Comparison of ENCODE assay signal across 27 mouse cellular contexts in the genomic region with DNA sequence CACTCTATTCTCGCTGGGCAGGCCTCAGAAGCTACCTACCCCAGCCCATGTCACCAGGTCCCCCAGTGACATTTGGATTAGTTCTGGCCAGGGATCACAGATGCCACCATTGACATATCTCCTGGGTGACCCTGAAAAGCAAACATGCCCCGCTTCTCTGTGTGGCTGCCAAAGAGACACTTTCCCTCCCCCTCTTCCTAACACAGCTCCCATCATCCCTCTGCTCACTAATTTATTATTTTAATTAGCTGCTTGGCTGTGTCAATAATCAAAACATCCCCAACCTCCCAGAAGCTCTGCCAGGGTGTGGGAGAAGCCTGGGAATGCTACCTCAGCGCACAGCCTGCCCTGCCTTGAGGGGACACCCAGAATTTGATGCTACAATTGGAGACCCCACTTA. TPM values are rescaled to one million over a fixed set of nuclear protein-coding genes. Genes with fewer than 3 reads are reported as not detected.
DNase-seq lines count a peak whose midpoint lies in the region; ATAC-seq and TF ChIP-seq lines count a peak whose summit lies in the region.
"Had no signal": no experiment of that assay in that cellular context is flagged by ENCODE, and none has a peak within 500 bp of the region (broad histone marks: within the 10 kb centered on the region; RNA-seq: fewer than 3 reads in every experiment).

No protein-coding gene starts in this region.

- peaks cover 13% of the 10 kb centered on the region for H3K36me3 ChIP-seq in hindbrain, embryonic 10.5 days
- no peaks in the 10 kb centered on the region for H3K36me3 ChIP-seq in hindbrain, embryonic 16.5 days (ENCODE audit: control insufficient read depth, insufficient read depth, low read length)
- no peaks in the 10 kb centered on the region for H3K36me3 ChIP-seq in midbrain, embryonic 14.5 days (ENCODE audit: control insufficient read depth, insufficient read depth, low read length)
- no peaks in the 10 kb centered on the region for H3K36me3 ChIP-seq in midbrain, postnatal 0 days (ENCODE audit: insufficient read depth, low read length)
- H3K36me3 ChIP-seq: G1E; heart, embryonic 12.5 days; liver, embryonic 15.5 days; stomach, embryonic 15.5 days had no signal

- peak; percentile 45 for DNase-seq in adrenal gland, adult 2 months
- DNase-seq in adrenal gland, postnatal 25 days: no peak
- no peak for DNase-seq in hindbrain, embryonic 10.5 days (ENCODE audit: low spot score)
- no peak for DNase-seq in midbrain, embryonic 14.5 days
- DNase-seq in midbrain, postnatal 0 days (ENCODE audit: low spot score): no peak
- peak; percentile 57 for DNase-seq in brain, embryonic 14.5 days (ENCODE audit: low read depth)
- DNase-seq in Muller cell, postnatal 12 days (ENCODE audit: inconsistent ontology term): no peak
- DNase-seq: cerebellum, adult 18-20 months; cerebellum, postnatal 14 days; heart, adult 2 months; heart, postnatal 4 days; kidney, adult 9 months; kidney, postnatal 10 days; lung, embryonic 14.5 days; lung, postnatal 14 days; right cerebral cortex, postnatal 25 days had no signal

- no peak overlapping the region for H3K4me3 ChIP-seq in hindbrain, embryonic 10.5 days
- H3K4me3 ChIP-seq in hindbrain, embryonic 16.5 days (ENCODE audit: low read length): no peak overlapping the region
- H3K4me3 ChIP-seq in midbrain, embryonic 14.5 days (replicated peaks; ENCODE audit: low read depth, low read length): no peak overlapping the region
- H3K4me3 ChIP-seq in midbrain, postnatal 0 days (ENCODE audit: low read depth, low read length): no peak overlapping the region
- H3K4me3 ChIP-seq: erythroblast, embryonic 14.5 days; forebrain, embryonic 15.5 days; heart, adult 2 months; heart, embryonic 12.5 days; limb, embryonic 12.5 days; liver, embryonic 15.5 days; stomach, embryonic 15.5 days had no signal

- 71% methylated on average over 3 of the region's 3 CpGs for WGBS in hindbrain, embryonic 10.5 days
- 48% methylated on average over 3 of the region's 3 CpGs for WGBS in hindbrain, embryonic 16.5 days
- 55% methylated on average over 3 of the region's 3 CpGs for WGBS in midbrain, embryonic 14.5 days
- 58% methylated on average over 3 of the region's 3 CpGs for WGBS in midbrain, postnatal 0 days

- peaks cover 11% of the 10 kb centered on the region; the same call in 1 of the 2 replicates for H3K4me1 ChIP-seq in hindbrain, embryonic 10.5 days (replicated peaks)
- no peaks in the 10 kb centered on the region for H3K4me1 ChIP-seq in hindbrain, embryonic 16.5 days (ENCODE audit: control insufficient read depth, insufficient read depth, low read depth, low read length)
- H3K4me1 ChIP-seq in midbrain, embryonic 14.5 days (ENCODE audit: control insufficient read depth, insufficient read depth, low read length): no peaks in the 10 kb centered on the region
- no peaks in the 10 kb centered on the region for H3K4me1 ChIP-seq in midbrain, postnatal 0 days (ENCODE audit: insufficient read depth, low read length)
- H3K4me1 ChIP-seq: limb, embryonic 12.5 days; liver, embryonic 15.5 days; stomach, embryonic 15.5 days had no signal

- peaks cover 8% of the 10 kb centered on the region; the same call in 1 of the 2 replicates for H3K9me3 ChIP-seq in hindbrain, embryonic 10.5 days
- H3K9me3 ChIP-seq in hindbrain, embryonic 16.5 days (ENCODE audit: control insufficient read depth, low read length): no peaks in the 10 kb centered on the region
- no peaks in the 10 kb centered on the region for H3K9me3 ChIP-seq in midbrain, embryonic 14.5 days (ENCODE audit: control insufficient read depth, low read length)
- no peaks in the 10 kb centered on the region for H3K9me3 ChIP-seq in midbrain, postnatal 0 days (ENCODE audit: low read length)
- H3K9me3 ChIP-seq: forebrain, embryonic 15.5 days; heart, embryonic 12.5 days; liver, embryonic 15.5 days; stomach, embryonic 15.5 days had no signal

- no peak for TF ChIP-seq CTCF in midbrain, postnatal 0 days (IDR thresholded peaks at IDR 0.05)
- TF ChIP-seq CTCF in brain, embryonic 14.5 days (IDR thresholded peaks at IDR 0.05; ENCODE audit: borderline replicate concordance, extremely low read depth, insufficient read depth, insufficient read length): no peak

- H3K4me2 ChIP-seq in hindbrain, embryonic 16.5 days (ENCODE audit: low read length): no peak overlapping the region
- H3K4me2 ChIP-seq in midbrain, embryonic 14.5 days (ENCODE audit: low read length): no peak overlapping the region
- no peak overlapping the region for H3K4me2 ChIP-seq in midbrain, postnatal 0 days (ENCODE audit: low read depth, low read length, poor library complexity, severe bottlenecking)
- H3K4me2 ChIP-seq: forebrain, embryonic 15.5 days; heart, embryonic 12.5 days; limb, embryonic 12.5 days; liver, embryonic 15.5 days; lung, embryonic 14.5 days; stomach, embryonic 15.5 days had no signal

- H3K9ac ChIP-seq in hindbrain, embryonic 16.5 days (ENCODE audit: low read depth, low read length): no peak overlapping the region
- H3K9ac ChIP-seq in midbrain, embryonic 14.5 days (replicated peaks; ENCODE audit: low read length): no peak overlapping the region
- H3K9ac ChIP-seq in midbrain, postnatal 0 days (replicated peaks; ENCODE audit: low read length, poor library complexity, severe bottlenecking): no peak overlapping the region
- H3K9ac ChIP-seq: forebrain, embryonic 15.5 days; heart, embryonic 12.5 days; limb, embryonic 12.5 days; liver, embryonic 15.5 days; lung, embryonic 14.5 days; stomach, embryonic 15.5 days had no signal

- H3K27me3 ChIP-seq in hindbrain, embryonic 10.5 days (ENCODE audit: insufficient read depth, poor library complexity, severe bottlenecking): 0 out of 2 replicates have a peak, but pooled peaks cover 6% of the 10 kb centered on the region
- H3K27me3 ChIP-seq in hindbrain, embryonic 16.5 days (replicated peaks; ENCODE audit: control insufficient read depth, insufficient read depth, low read length): no peaks in the 10 kb centered on the region; the same call in 1 of the 2 replicates
- no peaks in the 10 kb centered on the region for H3K27me3 ChIP-seq in midbrain, embryonic 14.5 days (ENCODE audit: control insufficient read depth, insufficient read depth, low read length)
- no peaks in the 10 kb centered on the region for H3K27me3 ChIP-seq in midbrain, postnatal 0 days (ENCODE audit: insufficient read depth, low read length)
- H3K27me3 ChIP-seq: forebrain, embryonic 15.5 days; stomach, embryonic 15.5 days had no signal

- H3K27ac ChIP-seq in hindbrain, embryonic 10.5 days: 0 out of 2 replicates have a peak overlapping the region, but pooled peaks have one; percentile 62
- no peak overlapping the region for H3K27ac ChIP-seq in hindbrain, embryonic 16.5 days (ENCODE audit: low read depth, low read length)
- H3K27ac ChIP-seq in midbrain, embryonic 14.5 days (replicated peaks; ENCODE audit: low read depth, low read length): 0 out of 2 replicates have a peak overlapping the region, but pooled peaks have one; percentile 28
- no peak overlapping the region for H3K27ac ChIP-seq in midbrain, postnatal 0 days (ENCODE audit: low read depth, low read length)
- H3K27ac ChIP-seq: forebrain, embryonic 15.5 days; heart, adult 2 months; limb, embryonic 12.5 days; liver, embryonic 15.5 days; stomach, embryonic 15.5 days had no signal

- no peak for ATAC-seq in hindbrain, embryonic 16.5 days
- no peak for ATAC-seq in midbrain, embryonic 14.5 days (ENCODE audit: low FRiP score, low TSS enrichment)
- ATAC-seq in midbrain, postnatal 0 days (ENCODE audit: low FRiP score): no peak
- ATAC-seq: forebrain, embryonic 15.5 days; intestine, postnatal 0 days; Patski had no signal

- TF ChIP-seq POLR2A in brain, embryonic 14.5 days (IDR thresholded peaks at IDR 0.05; ENCODE audit: borderline replicate concordance, extremely low read depth, insufficient read depth, insufficient read length, poor library complexity, severe bottlenecking): no peak

RNA-seq across cellular contexts. Expression of a gene that starts 29.6 kb away (rescaled TPM):
- 10 to 100 TPM in 1 of 2 experiments, 1 to 10 TPM in 1; 4.4 to 20.1 TPM for total RNA-seq in adrenal gland, adult 2 months (2021)
- 12.5 and 13.2 TPM in 2 replicates for polyA plus RNA-seq in adrenal gland, adult 2 months (2012; rRNA removed)
- 3.4 and 4.2 TPM in 2 replicates for total RNA-seq in adrenal gland, postnatal 25 days (2021)
- polyA plus RNA-seq in hindbrain, embryonic 10.5 days (2016; fragmentation: Nextera tagmentation; extraction: Ambion mirVana): 6.8 and 15.4 TPM in 2 replicates
- 3.2 and 4.2 TPM in 2 replicates for polyA plus RNA-seq in hindbrain, embryonic 16.5 days (2015; fragmentation: Nextera tagmentation; extraction: Ambion mirVana)
- polyA plus RNA-seq in midbrain, embryonic 14.5 days (2014; fragmentation: Nextera tagmentation; extraction: Ambion mirVana): 5.0 and 8.4 TPM in 2 replicates
- total RNA-seq in midbrain, postnatal 0 days (2014; rRNA removed): 5.0 and 6.5 TPM in 2 replicates
- polyA plus RNA-seq in midbrain, postnatal 0 days (2015; fragmentation: Nextera tagmentation; extraction: Ambion mirVana): 2.6 and 3.0 TPM in 2 replicates
- polyA plus RNA-seq in brain, embryonic 14.5 days (2012; rRNA removed): 8.0 and 9.2 TPM in 2 replicates
- polyA plus RNA-seq: erythroblast, embryonic 14.5 days; G1E; liver, adult 2 months; Patski had no signal

Comparison
In these comparisons a context has a peak if more than half of its experiments do, and no peak if none do; other contexts are left out.
1. DNase-seq: peak in adrenal gland, adult 2 months (single experiment) and brain, embryonic 14.5 days (single experiment); none in adrenal gland, postnatal 25 days (single experiment), hindbrain, embryonic 10.5 days (single experiment), midbrain, embryonic 14.5 days (single experiment), midbrain, postnatal 0 days (single experiment) and Muller cell, postnatal 12 days (single experiment).
2. H3K27ac ChIP-seq: peak in hindbrain, embryonic 10.5 days (single experiment) and midbrain, embryonic 14.5 days (single experiment); none in hindbrain, embryonic 16.5 days (single experiment) and midbrain, postnatal 0 days (single experiment).